Mouse (Mus musculus): ENCODE results near the gene Ndufb7. TPM values are rescaled to one million over a fixed set of nuclear protein-coding genes. Genes with fewer than 3 reads are reported as not detected.
A peak's percentile ranks its signal among the peaks of the same experiment; 100 is the strongest.
"Not testable (repeated sequence)": the region's sequence is repeated elsewhere in the genome, so short reads cannot be mapped to it uniquely, and the experiment has no call there.

Ndufb7 gene
- polyA plus RNA-seq, 1 experiment from 2014 or later, result 449 TPM

DNA sequence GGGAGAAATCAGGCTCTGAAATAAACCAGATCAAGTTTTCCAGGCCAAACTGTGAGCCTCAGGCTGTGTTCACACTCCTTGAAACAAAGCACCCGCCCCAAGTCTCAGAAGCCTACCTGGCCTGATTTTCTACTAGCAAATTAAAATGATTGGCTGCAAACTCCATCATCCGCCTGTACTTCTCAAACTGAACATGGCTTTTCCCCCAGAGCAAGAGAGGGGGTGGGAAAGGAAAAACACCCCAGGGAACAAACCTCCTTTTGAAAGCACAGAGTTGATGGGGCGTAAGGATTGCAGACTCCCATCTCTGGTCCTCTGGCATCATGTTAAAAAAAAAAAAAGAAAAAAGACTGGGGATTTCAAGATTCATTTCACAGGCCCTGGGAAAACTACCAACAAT lies 26.2 kb downstream of the Ndufb7 start:
- Histone ChIP-seq H3K4me1 (ENCODE audit: control insufficient read depth, insufficient read depth, low read length) (peaks cover 14% of the 10 kb centered on the region), H3K4me2 (ENCODE audit: low read length) (peak overlapping the region; percentile 89), H3K36me3 (ENCODE audit: control insufficient read depth, insufficient read depth, low read length) (peaks cover 14% of the 10 kb centered on the region; the same call in 1 of the 2 replicates), H3K27me3 (replicated peaks; ENCODE audit: control insufficient read depth, insufficient read depth, low read length) (no peaks in the 10 kb centered on the region), H3K9ac (ENCODE audit: low read length) (peak overlapping the region; percentile 93), H3K4me3 (ENCODE audit: low read depth, low read length) (peak overlapping the region; percentile 93), H3K27ac (ENCODE audit: low read depth, low read length) (no peak overlapping the region), H3K9me3 (replicated peaks; ENCODE audit: control insufficient read depth, low read length) (no peaks in the 10 kb centered on the region)
- DNase-seq (ENCODE audit: low spot score) (no peak), ATAC-seq (no peak)
- WGBS, result 51% methylated on average over 3 of the region's 3 CpGs

GRCm38 (mm10) chr8:83593325-83594166 lies 27.1 kb downstream of the Ndufb7 start:
- DNase-seq (ENCODE audit: low spot score) (peak; percentile 28), ATAC-seq (no peak)
- peak overlapping the region; percentile 89 for H3K4me2 ChIP-seq (ENCODE audit: low read length)
- H3K36me3 ChIP-seq (ENCODE audit: control insufficient read depth, insufficient read depth, low read length), result peaks cover 9% of the 10 kb centered on the region; the same call in 1 of the 2 replicates
- peaks cover 14% of the 10 kb centered on the region for H3K4me1 ChIP-seq (ENCODE audit: control insufficient read depth, insufficient read depth, low read length)
- no peaks in the 10 kb centered on the region for H3K9me3 ChIP-seq (replicated peaks; ENCODE audit: control insufficient read depth, low read length)
- H3K4me3 ChIP-seq (ENCODE audit: low read depth, low read length), result peak overlapping the region; percentile 93
- H3K9ac ChIP-seq (ENCODE audit: low read length), result peak overlapping the region; percentile 93
- peak overlapping the region; percentile 90 for H3K27ac ChIP-seq (ENCODE audit: low read depth, low read length)
- H3K27me3 ChIP-seq (replicated peaks; ENCODE audit: control insufficient read depth, insufficient read depth, low read length), result no peaks in the 10 kb centered on the region
- 4% methylated on average over 22 of the region's 22 CpGs for WGBS

DNA sequence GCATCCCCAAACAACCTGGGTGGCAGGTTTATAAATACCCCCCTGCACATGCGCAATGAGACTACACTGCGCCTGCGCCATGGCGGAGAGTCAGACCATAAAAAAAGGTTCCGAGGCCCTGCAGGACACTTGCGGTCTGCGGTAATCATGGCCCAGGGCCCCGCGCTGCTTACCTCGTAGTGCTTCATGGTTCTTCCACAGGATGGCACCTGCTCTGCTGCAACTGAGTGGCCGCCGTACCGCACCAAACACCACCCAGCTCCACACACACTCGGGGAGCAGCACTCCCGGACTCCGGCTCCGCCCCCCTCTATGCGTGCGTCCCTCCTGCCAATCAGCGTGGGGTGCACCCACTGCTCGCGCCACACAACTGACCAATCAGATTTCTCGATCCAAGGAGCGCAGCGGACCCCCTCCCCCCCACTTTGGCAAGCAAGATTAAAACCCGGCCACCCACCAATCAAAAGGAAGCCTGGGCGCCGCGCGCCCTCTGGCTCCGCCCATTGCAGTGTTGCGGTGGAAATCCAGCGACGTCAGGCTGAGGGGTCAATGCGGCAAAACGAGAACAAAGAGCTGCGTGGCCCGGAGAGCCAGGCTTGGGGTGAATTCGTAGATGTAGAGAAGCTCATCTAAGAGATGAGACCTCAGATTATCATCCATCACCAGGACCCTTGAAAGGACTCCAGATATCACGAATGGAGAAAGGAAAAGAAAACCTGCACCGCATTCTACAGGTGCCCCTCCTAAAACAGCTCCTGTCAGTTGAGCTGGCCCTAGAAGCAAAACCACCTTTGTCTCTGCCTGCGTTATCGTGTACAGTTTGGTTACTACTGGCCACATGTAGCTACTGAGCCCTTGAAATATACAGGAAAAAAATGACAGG lies 27.9 kb downstream of the Ndufb7 start:
- ATAC-seq (peak; percentile 99), DNase-seq (ENCODE audit: low spot score) (peak; percentile 100)
- peaks cover 14% of the 10 kb centered on the region for H3K4me1 ChIP-seq (ENCODE audit: control insufficient read depth, insufficient read depth, low read length)
- peak overlapping the region; percentile 93 for H3K4me3 ChIP-seq (ENCODE audit: low read depth, low read length)
- H3K36me3 ChIP-seq (ENCODE audit: control insufficient read depth, insufficient read depth, low read length), result peaks cover 4% of the 10 kb centered on the region; the same call in 1 of the 2 replicates
- H3K4me2 ChIP-seq (ENCODE audit: low read length), result peak overlapping the region; percentile 89
- H3K27me3 ChIP-seq (replicated peaks; ENCODE audit: control insufficient read depth, insufficient read depth, low read length), result no peaks in the 10 kb centered on the region
- peak overlapping the region; percentile 93 for H3K9ac ChIP-seq (ENCODE audit: low read length)
- WGBS, result under 1% methylated on average over 43 of the region's 43 CpGs
- H3K9me3 ChIP-seq (replicated peaks; ENCODE audit: control insufficient read depth, low read length), result no peaks in the 10 kb centered on the region
- peak overlapping the region; percentile 93 for H3K27ac ChIP-seq (ENCODE audit: low read depth, low read length)

- not testable (repeated sequence) for H3K9me3 ChIP-seq (replicated peaks; ENCODE audit: control insufficient read depth, low read length); H3K27me3 ChIP-seq (replicated peaks; ENCODE audit: control insufficient read depth, insufficient read depth, low read length); DNase-seq (ENCODE audit: low spot score); ATAC-seq; H3K36me3 ChIP-seq (ENCODE audit: control insufficient read depth, insufficient read depth, low read length)
- peaks cover 14% of the 10 kb centered on the region for H3K4me1 ChIP-seq (ENCODE audit: control insufficient read depth, insufficient read depth, low read length)
- H3K9ac ChIP-seq (ENCODE audit: low read length), result peak overlapping the region; percentile 66
- peak overlapping the region; percentile 93 for H3K27ac ChIP-seq (ENCODE audit: low read depth, low read length)
- peak overlapping the region; percentile 93 for H3K4me3 ChIP-seq (ENCODE audit: low read depth, low read length)
- WGBS, result 56% methylated on average over 3 of the region's 3 CpGs
- peak overlapping the region; percentile 89 for H3K4me2 ChIP-seq (ENCODE audit: low read length)
Measured at GRCm38 (mm10) chr8:83595050-83595345, 28.5 kb downstream of the Ndufb7 start.

DNA sequence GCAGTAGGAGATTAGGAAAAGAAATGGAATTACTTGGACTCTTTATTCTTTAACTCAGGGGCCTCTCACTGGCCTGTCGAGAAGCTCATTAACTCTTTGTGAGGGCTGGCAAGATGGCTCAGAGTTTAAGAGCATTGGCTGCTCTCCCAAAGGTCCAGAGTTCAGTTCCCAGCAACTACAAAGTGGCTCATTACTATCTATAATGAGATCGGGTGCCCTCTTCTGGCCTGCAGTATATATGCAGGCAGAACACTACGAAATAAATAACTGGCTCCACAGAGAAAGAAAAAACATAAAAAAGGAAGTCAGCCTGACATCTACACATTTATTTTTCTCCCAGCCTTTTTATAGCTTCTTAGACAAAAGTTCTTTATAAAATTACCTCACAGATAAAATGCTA lies 29.9 kb downstream of the Ndufb7 start:
- no peak overlapping the region for H3K4me3 ChIP-seq (ENCODE audit: low read depth, low read length)
- no peak overlapping the region for H3K9ac ChIP-seq (ENCODE audit: low read length)
- H3K36me3 ChIP-seq (ENCODE audit: control insufficient read depth, insufficient read depth, low read length), result no peaks in the 10 kb centered on the region
- no peaks in the 10 kb centered on the region for H3K27me3 ChIP-seq (replicated peaks; ENCODE audit: control insufficient read depth, insufficient read depth, low read length)
- peaks cover 12% of the 10 kb centered on the region for H3K4me1 ChIP-seq (ENCODE audit: control insufficient read depth, insufficient read depth, low read length)
- ATAC-seq (no peak), DNase-seq (ENCODE audit: low spot score) (peak; percentile 55)
- H3K4me2 ChIP-seq (ENCODE audit: low read length), result no peak overlapping the region
- WGBS, result 20% methylated on average over 3 of the region's 3 CpGs
- no peak overlapping the region for H3K27ac ChIP-seq (ENCODE audit: low read depth, low read length)
- no peaks in the 10 kb centered on the region for H3K9me3 ChIP-seq (replicated peaks; ENCODE audit: control insufficient read depth, low read length)

- Histone ChIP-seq H3K4me1 (ENCODE audit: control insufficient read depth, insufficient read depth, low read length) (no peaks in the 10 kb centered on the region; the same call in 1 of the 2 replicates), H3K4me2 (ENCODE audit: low read length) (no peak overlapping the region), H3K27me3 (replicated peaks; ENCODE audit: control insufficient read depth, insufficient read depth, low read length) (no peaks in the 10 kb centered on the region), H3K27ac (ENCODE audit: low read depth, low read length) (no peak overlapping the region), H3K9me3 (replicated peaks; ENCODE audit: control insufficient read depth, low read length) (no peaks in the 10 kb centered on the region), H3K4me3 (ENCODE audit: low read depth, low read length) (no peak overlapping the region), H3K9ac (ENCODE audit: low read length) (no peak overlapping the region), H3K36me3 (ENCODE audit: control insufficient read depth, insufficient read depth, low read length) (no peaks in the 10 kb centered on the region)
- WGBS, result 0% methylated on average over 1 of the region's 1 CpGs
- no peak for DNase-seq (ENCODE audit: low spot score)
- ATAC-seq, result no peak
Measured at GRCm38 (mm10) chr8:83598146-83598545, 31.7 kb downstream of the Ndufb7 start.

- H3K27ac ChIP-seq (ENCODE audit: low read depth, low read length), result no peak overlapping the region
- H3K36me3 ChIP-seq (ENCODE audit: control insufficient read depth, insufficient read depth, low read length), result no peaks in the 10 kb centered on the region
- no peak overlapping the region for H3K9ac ChIP-seq (ENCODE audit: low read length)
- DNase-seq (ENCODE audit: low spot score), result no peak
- no peak overlapping the region for H3K4me3 ChIP-seq (ENCODE audit: low read depth, low read length)
- no peaks in the 10 kb centered on the region; the same call in 1 of the 2 replicates for H3K4me1 ChIP-seq (ENCODE audit: control insufficient read depth, insufficient read depth, low read length)
- H3K27me3 ChIP-seq (replicated peaks; ENCODE audit: control insufficient read depth, insufficient read depth, low read length), result no peaks in the 10 kb centered on the region
- no peak overlapping the region for H3K4me2 ChIP-seq (ENCODE audit: low read length)
- no peak for ATAC-seq
- H3K9me3 ChIP-seq (replicated peaks; ENCODE audit: control insufficient read depth, low read length), result no peaks in the 10 kb centered on the region
Measured at GRCm38 (mm10) chr8:83599814-83600213, 33.3 kb downstream of the Ndufb7 start.

GRCm38 (mm10) chr8:83602650-83603029 lies 36.2 kb downstream of the Ndufb7 start:
- no peak overlapping the region for H3K4me3 ChIP-seq (ENCODE audit: low read depth, low read length)
- DNase-seq (ENCODE audit: low spot score), result no peak
- no peaks in the 10 kb centered on the region for H3K36me3 ChIP-seq (ENCODE audit: control insufficient read depth, insufficient read depth, low read length)
- ATAC-seq, result no peak
- H3K9ac ChIP-seq (ENCODE audit: low read length), result no peak overlapping the region
- H3K4me2 ChIP-seq (ENCODE audit: low read length), result no peak overlapping the region
- WGBS, result 83% methylated on average over 2 of the region's 2 CpGs
- H3K27ac ChIP-seq (ENCODE audit: low read depth, low read length), result no peak overlapping the region
- H3K27me3 ChIP-seq (replicated peaks; ENCODE audit: control insufficient read depth, insufficient read depth, low read length), result no peaks in the 10 kb centered on the region
- no peaks in the 10 kb centered on the region for H3K4me1 ChIP-seq (ENCODE audit: control insufficient read depth, insufficient read depth, low read length)
- H3K9me3 ChIP-seq (replicated peaks; ENCODE audit: control insufficient read depth, low read length), result no peaks in the 10 kb centered on the region

Data from forebrain, embryonic 14.5 days (tissue).